Mouse (Mus musculus) small intestine, adult 2 months (tissue): ENCODE results near the gene Exd1. TPM values are rescaled to one million over a fixed set of nuclear protein-coding genes. Genes with fewer than 3 reads are reported as not detected.
A peak's percentile ranks its signal among the peaks of the same experiment; 100 is the strongest.

Experiments used
- H3K27ac ChIP-seq: fragments of 200-500 bp; 2 replicates; pipeline ENCODE4 v1.5.1; 2012; ENCODE audit warnings: low read depth, low read length, control low read depth, inconsistent platforms; ENCODE audit not compliant: insufficient read depth
- H3K27me3 ChIP-seq: fragments of 200-500 bp; 2 replicates; pipeline ENCODE4 v1.6.1; 2012; ENCODE audit warnings: mild to moderate bottlenecking, moderate library complexity, low read length, inconsistent platforms; ENCODE audit not compliant: control insufficient read depth, insufficient read depth
- H3K36me3 ChIP-seq: fragments of 200-500 bp; 2 replicates; pipeline ENCODE4 v1.6.1; 2012; ENCODE audit warnings: mild to moderate bottlenecking, low read length, control low read depth, inconsistent platforms; ENCODE audit not compliant: control insufficient read depth, insufficient read depth
- H3K4me1 ChIP-seq: fragments of 200-500 bp; 2 replicates; pipeline ENCODE4 v1.6.1; 2012; ENCODE audit warnings: low read length, inconsistent platforms, mixed read lengths; ENCODE audit not compliant: control insufficient read depth, insufficient read depth, insufficient read length
- H3K4me3 ChIP-seq: fragments of 200-500 bp; 2 replicates; pipeline ENCODE4 v1.5.1; 2012; ENCODE audit warnings: low read depth, mild to moderate bottlenecking, control low read depth, inconsistent platforms, low read length, moderate library complexity
- CTCF ChIP-seq: fragments of 200-500 bp; IDR thresholded peaks from 2 replicates; pipeline ENCODE4 v1.5.1; 2012; ENCODE audit warnings: low read depth, mild to moderate bottlenecking, control low read depth, inconsistent platforms, low read length, moderate library complexity, mixed read lengths; ENCODE audit not compliant: insufficient replicate concordance, insufficient read length; ENCODE audit errors: extremely low read depth
- POLR2A ChIP-seq: fragments of 200-500 bp; IDR thresholded peaks from 2 replicates; pipeline ENCODE4 v1.6.1; 2012; ENCODE audit warnings: low read depth, mild to moderate bottlenecking, control low read depth, inconsistent platforms, low read length, moderate library complexity
- WGBS: fragments of 180-500 bp; shearing (Covaris S2); methylation state at CpG from one replicate; pipeline ENCODE4 v1.1.7; 2018; 5-methylcytosine and 5-hydroxymethylcytosine counted together
- polyA plus RNA-seq: library from polyadenylated mRNA; depleted of rRNA; stranded (reverse); fragments of >200 nt; gene quantifications from 2 replicates; pipeline ENCODE4 v1.2.3, GENCODE M21; 2012; rRNA removed

The Exd1 gene
- 0.09 and 0.10 TPM in 2 replicates for polyA plus RNA-seq

DNA sequence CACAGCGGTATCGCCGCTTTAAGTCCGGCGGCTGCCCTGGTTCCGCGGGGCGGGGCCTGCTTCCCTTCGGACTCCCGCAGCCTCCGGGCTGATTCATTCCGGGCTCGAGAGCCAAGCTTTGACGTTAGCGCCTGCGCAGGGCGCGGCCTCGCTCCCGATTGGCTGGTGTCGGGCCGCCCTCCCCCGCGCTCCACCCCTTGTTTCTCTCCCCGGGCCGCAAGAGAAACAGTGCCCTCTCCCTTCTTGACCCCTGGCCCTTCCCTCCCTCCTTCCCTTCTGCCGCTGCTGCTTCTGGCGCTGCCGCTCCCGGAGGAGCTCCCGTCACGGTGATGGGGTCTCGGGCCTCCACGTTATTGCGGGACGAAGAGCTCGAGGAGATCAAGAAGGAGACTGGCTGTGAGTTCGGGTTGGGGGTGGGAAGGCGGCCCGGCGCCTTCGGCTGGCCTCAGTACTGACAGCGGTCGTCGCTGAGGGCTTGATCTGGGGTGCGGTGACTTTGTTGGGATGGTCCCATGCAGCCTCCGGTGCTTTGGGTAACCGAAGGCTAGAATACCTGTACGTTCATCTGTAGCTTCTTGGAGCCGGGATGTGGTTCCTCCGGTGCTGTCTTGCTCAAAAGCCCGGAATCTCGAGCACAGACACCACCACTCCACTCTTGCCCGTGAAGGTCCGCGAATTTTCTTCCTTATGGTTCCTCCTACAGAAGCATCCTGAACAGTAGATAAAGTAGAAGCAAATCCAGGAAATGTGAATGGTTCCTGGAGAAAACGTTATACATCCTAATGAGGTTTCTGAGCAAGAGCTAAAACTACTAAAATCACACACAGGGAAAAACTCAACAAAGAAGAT, at the start of gene Exd1, which contains the start of gene Chp1:
Gene Exd1 (minus strand): TSS at position 106 of the 849 bp plus-strand sequence.
Gene Chp1 (plus strand): TSS at position 176 of the 849 bp plus-strand sequence.
- Histone ChIP-seq H3K36me3 (no peaks in the 10 kb centered on the region), H3K4me1 (peaks cover 2% of the 10 kb centered on the region; the same call in 1 of the 2 replicates), H3K27ac (peak within 1 kb of the TSS; percentile 78), H3K27me3 (no peaks in the 10 kb centered on the region), H3K4me3 (peak within 1 kb of the TSS; percentile 83)
- TF ChIP-seq POLR2A (peak; percentile 64), CTCF (no peak)
- under 1% methylated on average over 57 of the region's 57 CpGs for WGBS

DNA sequence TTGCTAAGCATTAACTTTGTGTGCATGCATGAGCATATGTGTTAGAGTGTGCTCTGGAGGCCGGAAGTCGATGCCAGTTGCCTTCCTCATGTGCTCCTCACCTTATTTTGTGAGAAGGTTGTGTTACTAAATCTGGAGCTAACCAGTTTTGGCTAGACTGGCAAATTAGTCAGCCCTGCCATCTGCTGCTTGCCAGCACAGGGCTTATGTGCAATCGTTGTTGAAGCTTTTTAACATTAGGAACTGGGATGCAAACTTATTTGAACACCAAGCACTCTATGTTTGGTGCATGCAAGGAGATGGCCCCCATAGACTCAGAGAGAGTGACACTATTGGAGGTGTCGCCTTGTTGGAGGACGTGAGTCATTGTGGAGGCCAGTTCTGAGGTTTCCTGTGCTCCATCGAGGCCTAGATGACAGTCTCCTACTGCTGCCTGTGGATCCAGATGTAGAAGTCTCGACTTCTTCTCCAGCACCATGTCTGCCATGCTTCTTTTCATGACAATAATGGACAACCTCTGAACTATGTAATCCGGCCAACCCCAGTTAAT, 49.4 kb upstream of the Exd1 start:
- 78% methylated on average over 8 of the region's 8 CpGs for WGBS
- no peaks in the 10 kb centered on the region for H3K27me3 ChIP-seq

DNA sequence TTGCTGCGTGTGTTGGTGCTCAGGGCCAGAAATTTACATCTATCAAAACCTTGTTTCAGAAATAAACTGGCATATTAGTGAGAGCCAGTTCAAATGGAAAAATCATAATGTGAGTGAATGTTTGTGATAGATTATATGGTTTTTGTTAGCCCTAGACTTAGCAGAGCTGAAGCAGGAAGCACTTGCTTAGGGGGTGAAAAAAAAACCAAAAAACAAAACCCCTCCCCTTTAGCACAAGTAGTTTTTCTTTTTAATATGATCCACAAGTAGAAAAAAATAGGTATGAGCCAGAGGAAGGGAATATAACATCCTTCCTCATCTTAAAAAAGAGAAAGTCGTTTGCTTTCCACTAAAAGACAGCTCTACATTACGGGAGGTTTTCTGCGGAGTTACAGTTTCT, 47.9 kb upstream of the Exd1 start:
- Histone ChIP-seq H3K4me3 (no peak overlapping the region), H3K27me3 (no peaks in the 10 kb centered on the region), H3K4me1 (no peaks in the 10 kb centered on the region; the same call in 1 of the 2 replicates), H3K36me3 (peaks cover 32% of the 10 kb centered on the region), H3K27ac (no peak overlapping the region)
- 27% methylated on average over 4 of the region's 4 CpGs for WGBS
- no peak for TF ChIP-seq CTCF
- TF ChIP-seq POLR2A = no peak

More for the DNA sequence above, 49.4 kb upstream of the Exd1 start:
- Histone ChIP-seq H3K27ac (no peak overlapping the region), H3K4me3 (no peak overlapping the region), H3K4me1 (peaks cover 5% of the 10 kb centered on the region; the same call in 1 of the 2 replicates), H3K36me3 (peaks cover 34% of the 10 kb centered on the region)
- TF ChIP-seq POLR2A (no peak), CTCF (no peak)

DNA sequence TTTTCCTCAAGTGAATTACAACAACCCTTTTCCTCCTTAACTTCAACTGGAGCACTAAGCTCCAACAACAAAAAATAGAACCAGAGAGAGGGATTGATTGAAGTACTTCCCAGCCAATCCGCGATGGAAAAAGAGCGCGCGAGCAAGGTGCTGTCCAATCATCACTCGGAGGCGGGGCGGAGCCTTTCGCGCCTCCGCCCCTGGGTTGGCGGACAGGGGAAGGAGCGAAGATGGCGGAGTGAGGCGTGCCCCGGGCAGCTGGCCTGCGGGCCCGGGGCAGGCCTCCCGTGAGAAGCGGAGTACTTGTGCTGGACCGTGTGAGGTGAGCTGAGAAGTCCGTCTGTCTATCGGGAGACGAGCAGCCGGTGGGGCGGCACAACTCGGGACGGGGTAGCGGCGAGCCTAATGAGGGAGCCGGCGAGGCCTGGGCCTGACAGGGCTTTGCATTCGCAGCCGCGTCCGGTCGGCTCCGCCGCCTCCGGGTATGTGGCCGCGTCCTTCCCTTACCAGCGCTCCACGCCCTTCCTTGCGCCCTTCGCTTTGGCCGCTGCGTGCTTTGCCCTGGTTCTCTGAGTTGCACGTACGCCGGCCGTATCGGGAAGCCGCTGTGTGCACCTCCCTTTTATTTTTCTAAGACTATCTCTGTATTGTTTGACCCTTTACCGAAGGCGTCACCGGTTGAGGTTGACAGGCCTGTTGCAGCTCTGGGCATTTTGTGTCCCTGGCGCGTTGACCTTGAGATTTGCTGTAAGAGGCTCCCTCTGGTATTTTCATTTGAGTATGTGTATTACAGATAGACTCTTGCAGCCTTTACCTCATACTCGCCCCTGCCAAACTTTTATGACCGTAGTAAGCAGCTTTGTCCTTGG, 46.9 kb upstream of the Exd1 start:
- peaks cover 26% of the 10 kb centered on the region for H3K36me3 ChIP-seq
- peak overlapping the region; percentile 92 for H3K27ac ChIP-seq
- no peaks in the 10 kb centered on the region; the same call in 1 of the 2 replicates for H3K4me1 ChIP-seq
- H3K27me3 ChIP-seq = no peaks in the 10 kb centered on the region
- WGBS = under 1% methylated on average over 61 of the region's 61 CpGs
- peak overlapping the region; percentile 75 for H3K4me3 ChIP-seq
- TF ChIP-seq POLR2A = peak; percentile 92
- no peak for TF ChIP-seq CTCF

DNA sequence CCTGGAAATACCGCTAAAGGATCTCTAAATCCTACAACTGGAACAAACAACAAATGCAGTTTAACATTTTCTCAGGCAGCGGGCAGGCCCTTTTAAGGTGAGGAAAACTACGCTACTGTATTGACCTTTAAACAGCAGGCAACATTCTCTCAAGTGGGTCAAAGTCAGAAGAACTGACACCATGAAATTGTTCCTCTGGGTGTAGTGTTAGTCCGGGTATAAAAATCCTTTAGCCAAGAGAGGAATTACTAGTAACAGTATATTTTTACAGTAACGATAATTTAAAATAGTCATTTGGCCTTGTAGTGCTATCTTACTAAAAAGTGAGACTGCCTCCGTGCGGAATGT, 46.3 kb upstream of the Exd1 start:
- H3K27ac ChIP-seq = peak overlapping the region; percentile 62
- peaks cover 24% of the 10 kb centered on the region for H3K36me3 ChIP-seq
- H3K4me1 ChIP-seq = no peaks in the 10 kb centered on the region; the same call in 1 of the 2 replicates
- no peak overlapping the region for H3K4me3 ChIP-seq
- WGBS = 3% methylated on average over 7 of the region's 7 CpGs
- TF ChIP-seq POLR2A (no peak), CTCF (no peak)
- H3K27me3 ChIP-seq = no peaks in the 10 kb centered on the region

DNA sequence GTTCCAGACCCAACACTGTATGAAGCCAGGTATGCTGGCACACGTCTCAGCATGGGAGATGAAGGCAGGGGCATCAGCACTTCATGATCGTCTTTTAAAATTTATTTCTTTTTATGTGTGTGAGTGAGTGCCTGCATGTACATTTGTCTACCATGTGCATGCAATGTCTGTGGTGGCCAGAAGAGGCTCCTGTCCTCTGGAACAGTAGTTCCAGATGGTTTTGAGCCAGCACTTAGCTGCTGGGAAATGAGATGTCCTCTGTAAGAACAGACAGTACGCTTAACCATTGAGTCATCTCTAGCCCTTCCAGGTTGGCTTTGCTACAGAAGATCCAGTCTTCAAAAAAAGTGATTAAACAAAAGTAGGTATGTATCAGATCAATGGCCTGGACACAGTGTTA, 43.8 kb upstream of the Exd1 start:
- H3K4me1 ChIP-seq = no peaks in the 10 kb centered on the region; the same call in 1 of the 2 replicates
- no peak overlapping the region for H3K27ac ChIP-seq
- 91% methylated on average over 3 of the region's 3 CpGs for WGBS
- TF ChIP-seq CTCF (no peak), POLR2A (no peak)
- H3K36me3 ChIP-seq = peaks cover 5% of the 10 kb centered on the region
- H3K4me3 ChIP-seq = no peak overlapping the region
- no peaks in the 10 kb centered on the region for H3K27me3 ChIP-seq

DNA sequence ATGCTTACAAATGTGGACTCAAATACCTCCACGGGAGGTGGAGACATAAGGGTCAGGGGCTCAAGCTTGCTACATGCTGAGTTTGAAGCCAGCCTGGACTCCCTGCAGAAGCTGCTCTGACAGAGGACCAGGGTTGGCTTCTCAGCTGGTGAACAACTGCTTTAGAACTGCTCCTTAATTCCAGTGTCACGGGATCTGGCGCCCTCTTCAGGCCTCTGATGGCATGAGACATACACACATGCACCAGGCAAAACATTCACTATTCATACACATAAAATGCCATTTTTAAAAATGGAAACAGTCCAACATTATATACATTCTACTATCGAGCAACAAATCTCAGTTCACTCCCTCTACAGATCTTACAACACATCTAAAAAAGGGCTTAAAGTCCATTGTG, 40.0 kb upstream of the Exd1 start:
- 17% methylated on average over 4 of the region's 4 CpGs for WGBS
- Histone ChIP-seq H3K36me3 (peaks cover 12% of the 10 kb centered on the region), H3K27ac (no peak overlapping the region)

More for the DNA sequence above, 40.0 kb upstream of the Exd1 start:
- Histone ChIP-seq H3K4me3 (no peak overlapping the region), H3K27me3 (no peaks in the 10 kb centered on the region), H3K4me1 (no peaks in the 10 kb centered on the region)
- peak; percentile 72; the same call in 1 of the 2 replicates for TF ChIP-seq CTCF
- TF ChIP-seq POLR2A = no peak
